Mouse (Mus musculus) gastrocnemius, postnatal 36 days (tissue): Measurements from ENCODE around the gene Utp20. TPM values are rescaled to one million over a fixed set of nuclear protein-coding genes. Genes with fewer than 3 reads are reported as not detected.

ENCODE experiments used
- DNase-seq, 2 experiments: peaks; one replicate each; pipeline ENCODE4 v3.0.0; 2022
- intact Hi-C: fragments of 180-260 bp; cut with DNase I; formaldehyde crosslinking; loops from one replicate; pipeline ENCODE4 v1.15.1; 2025
- total RNA-seq, 2 experiments: library from RNA; stranded (reverse); gene quantifications; 2 replicates each; pipeline ENCODE4 v1.2.3; 2021

Gene Utp20
- total RNA-seq, 2 experiments from 2014 or later: 9.8 to 10.5 TPM

DNA sequence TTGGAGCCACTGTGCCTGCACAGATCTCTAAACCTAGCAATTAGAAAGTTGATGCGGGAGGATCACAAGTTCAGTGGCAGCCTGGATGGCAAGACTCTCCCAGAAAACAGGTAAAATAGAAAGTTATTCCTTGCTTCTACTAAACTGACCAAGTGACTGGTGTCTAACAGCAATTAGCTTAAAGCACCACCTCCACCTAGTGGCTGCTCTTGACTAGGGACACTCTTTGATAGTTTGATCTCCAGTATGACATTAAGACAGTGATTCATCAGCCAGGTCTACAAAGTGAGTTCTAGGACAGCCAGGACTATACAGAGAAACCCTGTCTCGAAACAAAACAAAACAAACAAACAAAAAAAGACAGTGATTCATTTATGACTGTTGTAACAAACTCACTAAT, 101.3 kb downstream of the Utp20 start:
- intact Hi-C loops: loop anchor here (10.0 kb wide), 1 partner anchor 211 kb away; no protein-coding TSS in a partner anchor
- no peak for DNase-seq

DNA sequence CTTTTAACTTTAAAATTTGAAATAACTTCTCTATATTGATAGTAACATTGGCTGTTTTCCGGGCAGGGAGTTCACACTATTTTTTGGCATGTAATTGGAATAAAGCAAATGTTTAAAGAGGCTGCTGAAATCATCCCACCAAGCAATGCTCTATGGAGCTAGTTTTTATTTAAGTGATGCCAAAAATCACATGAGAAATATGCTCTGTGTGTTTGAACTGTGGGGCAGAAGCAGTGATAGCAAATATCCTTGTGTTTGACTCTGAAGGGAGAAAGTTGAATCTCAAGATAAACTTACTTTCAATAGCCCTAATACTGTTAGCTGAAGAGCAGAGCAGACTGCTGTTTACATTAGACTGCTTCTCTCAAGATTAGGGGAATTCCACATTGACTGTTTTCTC, 107.0 kb downstream of the Utp20 start:
- DNase-seq: no peak
- intact Hi-C loops: loop anchor here (10.0 kb wide), 1 partner anchor 205 kb away; no protein-coding TSS in a partner anchor

DNA sequence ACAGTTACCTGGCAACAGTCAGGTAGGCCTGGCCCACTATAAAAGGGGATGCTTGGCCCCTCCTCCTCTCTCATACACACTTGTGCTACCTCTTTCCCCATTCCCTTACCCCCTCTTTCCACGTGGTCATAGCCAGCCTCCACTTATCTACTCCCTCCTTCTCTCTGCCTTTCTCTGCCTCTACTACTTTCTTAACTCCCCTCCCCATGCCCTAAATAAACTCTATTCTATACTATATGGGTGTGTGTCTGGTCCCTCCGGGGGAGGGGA, 108.9 kb downstream of the Utp20 start:
- intact Hi-C loops: no loop called here
- no peak for DNase-seq

DNA sequence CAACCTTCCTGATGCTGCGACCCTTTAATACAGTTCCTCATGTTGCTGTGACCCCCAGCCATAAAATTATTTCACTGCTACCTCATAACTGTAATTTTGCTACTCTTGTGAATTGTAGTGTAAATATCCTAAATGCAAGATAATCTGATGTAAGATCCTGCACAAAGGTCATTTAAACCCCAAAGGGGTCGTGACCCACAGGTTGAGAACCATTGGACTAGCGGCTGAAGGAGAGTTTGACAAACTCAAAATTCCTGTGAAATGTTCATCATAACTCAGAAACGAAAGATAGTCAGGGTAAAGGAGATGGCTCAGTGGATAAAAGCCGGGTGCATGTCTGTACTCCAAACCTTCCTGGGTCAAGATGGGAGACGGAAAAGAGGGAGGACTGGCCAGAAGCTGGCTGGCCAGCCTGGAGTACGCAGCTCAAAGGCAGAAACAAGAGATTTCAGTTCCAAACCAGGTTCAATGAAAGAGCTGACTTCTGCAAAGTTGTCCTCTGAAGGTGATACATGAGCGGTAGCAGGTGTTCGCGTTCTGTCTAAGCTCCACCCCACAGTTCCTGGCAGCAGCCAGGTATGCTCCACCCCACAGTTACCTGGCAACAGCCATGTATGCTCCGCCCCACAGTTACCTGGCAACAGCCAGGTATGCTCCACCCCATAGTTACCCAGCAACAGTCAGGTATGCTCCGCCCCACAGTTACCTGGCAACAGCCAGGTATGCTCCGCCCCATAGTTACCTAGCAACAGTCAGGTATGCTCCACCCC, 109.4 kb downstream of the Utp20 start:
- intact Hi-C loops: no loop called here
- DNase-seq: no peak

DNA sequence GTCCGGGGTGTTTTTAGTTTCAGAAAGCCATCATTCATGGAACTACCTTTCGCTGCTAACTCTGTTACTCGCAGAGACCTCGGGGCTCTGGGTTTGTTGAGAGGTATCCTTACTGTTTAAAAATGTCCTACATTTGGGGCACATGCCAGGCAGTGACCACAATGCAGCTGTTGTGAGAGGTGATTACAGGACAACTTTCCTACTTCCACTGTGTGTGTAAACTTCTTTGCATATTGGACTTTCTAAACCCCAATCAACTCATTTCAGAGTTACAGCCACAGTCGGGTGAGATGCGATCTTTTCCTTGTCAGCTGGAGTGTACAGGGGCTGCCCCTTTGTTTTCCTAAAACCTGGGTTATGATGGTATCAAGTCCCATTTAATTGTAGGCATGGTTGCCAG, 111.0 kb downstream of the Utp20 start:
- DNase-seq: no peak
- intact Hi-C loops: no loop called here

DNA sequence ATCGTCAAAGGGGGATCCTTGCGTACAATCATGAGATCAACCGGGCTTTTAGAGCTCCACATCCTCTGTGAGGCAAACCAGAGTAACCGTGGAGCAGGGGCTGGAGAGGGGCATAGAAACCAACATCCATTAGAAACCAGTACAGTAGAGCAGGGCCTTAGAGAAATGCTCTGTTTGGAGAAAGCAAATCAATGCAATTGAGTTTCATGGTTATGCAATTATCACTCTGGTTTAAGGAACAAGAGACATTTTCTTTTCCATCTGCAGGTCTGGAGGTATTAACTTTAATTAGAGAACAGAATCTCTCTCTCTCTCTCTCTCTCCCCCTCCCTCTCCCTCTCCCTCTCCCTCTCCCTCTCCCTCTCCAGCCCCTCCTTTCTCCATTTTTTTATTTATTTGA, 111.9 kb downstream of the Utp20 start:
- no peak for DNase-seq
- intact Hi-C loops: no loop called here

DNA sequence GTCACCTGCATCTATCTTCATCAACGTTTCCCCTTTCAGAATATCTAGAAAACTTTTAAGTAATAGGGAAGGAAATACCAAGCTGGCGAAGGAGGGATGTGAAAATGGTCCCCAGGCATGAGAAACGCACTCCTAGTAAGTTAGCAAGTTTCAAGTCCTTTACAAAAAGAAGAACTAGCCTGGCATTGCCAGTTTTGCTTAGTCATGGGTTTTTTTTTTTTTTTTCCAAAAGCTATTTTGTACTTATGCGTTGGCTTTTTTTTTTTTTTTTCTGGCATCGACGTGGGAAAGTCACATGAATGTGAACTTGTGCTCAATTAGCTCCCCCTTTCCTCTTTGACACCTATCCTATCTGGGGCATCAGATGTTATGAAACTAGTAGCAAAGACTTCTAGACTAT, 114.2 kb downstream of the Utp20 start:
- DNase-seq: no peak
- intact Hi-C loops: no loop called here

DNA sequence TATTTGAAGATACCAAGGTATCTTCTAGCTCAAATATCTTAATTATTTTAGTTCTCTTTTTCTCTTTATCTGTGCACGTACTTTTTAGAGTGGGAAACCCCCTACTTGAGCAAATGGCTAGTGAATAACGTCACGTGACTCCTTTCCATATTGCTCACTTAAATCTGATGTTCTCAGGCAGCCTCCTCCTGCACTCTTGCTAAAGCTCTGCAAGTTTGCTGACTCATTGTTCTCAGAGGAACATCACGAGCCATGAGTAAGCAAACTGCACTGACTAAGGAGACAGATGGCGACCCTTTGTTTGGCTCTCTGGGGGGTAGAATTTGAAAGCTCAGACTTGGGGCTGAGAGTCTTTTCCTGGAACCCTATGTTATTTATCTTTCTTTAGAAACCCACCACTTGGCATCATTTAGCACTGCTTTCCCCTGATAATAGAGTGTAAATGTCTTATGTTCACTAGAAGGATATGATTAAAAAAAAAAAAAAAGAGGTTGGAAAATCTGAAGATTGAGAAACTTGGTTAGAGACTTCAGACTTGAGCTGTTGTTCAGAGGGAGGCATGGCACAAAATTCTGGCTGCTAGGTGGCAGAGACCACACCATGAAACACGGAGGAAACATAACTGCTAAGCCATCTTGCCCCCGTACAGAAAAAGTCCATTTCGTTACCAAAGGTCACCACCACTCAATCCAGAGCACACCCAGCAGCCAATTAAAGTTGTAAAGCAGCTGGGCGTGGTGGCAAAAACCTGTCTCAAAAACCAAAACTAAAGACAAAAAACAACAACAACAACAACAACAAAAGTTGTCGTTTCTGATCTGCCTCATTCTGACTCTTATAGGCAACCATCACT, 117.7 kb downstream of the Utp20 start:
- intact Hi-C loops: no loop called here
- DNase-seq: no peak

DNA sequence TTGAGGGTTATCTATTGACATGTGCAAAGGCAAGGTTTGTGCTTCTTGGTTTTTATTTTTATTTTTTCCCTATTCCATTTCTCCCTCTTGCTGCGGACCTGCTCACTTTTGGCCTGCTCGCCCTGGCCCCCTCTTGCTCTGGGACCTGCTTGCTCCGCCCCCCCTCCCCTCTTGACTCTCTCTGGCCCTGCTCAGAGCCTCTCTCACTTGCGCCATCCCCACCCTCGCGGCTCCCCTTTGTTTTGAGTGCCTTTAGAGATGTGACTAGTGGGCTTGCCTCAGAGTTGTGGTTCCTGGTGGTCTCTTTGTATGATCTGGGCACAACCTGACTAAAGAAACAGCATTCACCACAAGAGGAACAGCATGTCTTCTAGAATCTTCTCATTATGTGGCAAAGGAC, 125.7 kb downstream of the Utp20 start:
- DNase-seq: no peak
- intact Hi-C loops: no loop called here

Other genes starting within 250 kb of the Utp20 start
- gene Mybpc1, start 221.7 kb downstream of the Utp20 start, total RNA-seq: 1,000 to 10,000 TPM in 1 of 2 experiments, 100 to 1,000 TPM in 1; 775 to 1,264 TPM
- not detected for gene Spic, start 141.8 kb downstream of the Utp20 start, total RNA-seq
- 10 to 100 TPM; 70.0 to 79.2 TPM for gene Arl1, start 95.9 kb downstream of the Utp20 start, total RNA-seq
- not detected for gene Slc5a8, start 59.2 kb upstream of the Utp20 start, total RNA-seq